Mouse (Mus musculus) liver, adult 2 months (tissue): ENCODE data around the gene Nol12.

Experiments
- CTCF ChIP-seq: fragments of 200-500 bp; IDR thresholded peaks from 2 replicates; pipeline ENCODE4 v1.5.1; 2011; ENCODE audit warnings: low read depth, low read length, control low read depth
- POLR2A ChIP-seq: fragments of 200-500 bp; IDR thresholded peaks from 2 replicates; pipeline ENCODE4 v1.6.1; 2011; ENCODE audit warnings: low read length, control low read depth; ENCODE audit not compliant: insufficient read depth; ENCODE audit errors: extremely low read depth

DNA sequence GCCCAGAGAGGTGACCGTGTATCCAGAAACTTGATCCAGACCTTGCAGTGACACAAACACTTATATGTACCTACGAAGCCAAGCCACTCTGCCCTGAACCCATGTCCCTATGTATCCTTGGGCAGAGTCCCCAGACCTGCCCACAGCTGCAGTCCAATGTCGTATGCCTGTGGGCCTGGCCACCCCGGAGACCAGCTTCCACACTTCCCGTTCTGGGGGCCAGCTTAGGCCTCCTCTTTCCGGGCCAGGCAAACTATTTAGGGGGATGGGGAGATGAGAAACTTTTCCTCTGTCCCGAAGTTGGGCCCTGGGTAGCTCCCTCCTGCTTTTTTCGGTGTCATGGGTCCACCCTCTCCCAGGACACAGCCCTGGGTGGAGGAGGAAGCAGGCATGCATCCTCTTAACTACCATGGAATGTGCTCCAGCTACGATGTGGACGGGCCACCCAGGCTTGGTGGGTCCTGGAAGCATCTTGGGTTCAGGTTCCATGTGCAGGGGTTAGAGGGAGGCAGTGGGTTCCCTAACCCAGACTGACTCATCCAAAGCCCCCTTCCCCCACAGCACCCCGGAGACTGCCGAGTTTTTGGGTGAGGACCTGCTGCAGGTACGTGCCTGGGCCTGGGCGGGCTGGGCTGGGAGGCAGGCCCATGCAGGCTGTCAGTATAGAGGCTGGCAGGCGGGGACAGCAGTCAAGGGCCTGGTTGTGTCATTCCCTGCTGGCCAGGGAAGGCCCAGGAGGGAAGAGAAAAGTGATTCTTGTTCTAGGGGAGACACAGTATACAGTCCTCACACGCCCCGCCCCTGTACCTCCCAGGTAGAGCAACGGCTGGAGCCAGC lies 33.9 kb upstream of the Nol12 start:
- TF ChIP-seq CTCF, result no peak
- no peak for TF ChIP-seq POLR2A
